Mouse (Mus musculus) T-cell, adult 2 months (primary cell): ENCODE data around the gene Rtkn2.
A peak's percentile ranks its signal among the peaks of the same experiment; 100 is the strongest.

Source experiments
- DNase-seq: peaks from one replicate; pipeline ENCODE4 v3.0.0; 2022; ENCODE audit warnings: low spot score

Gene Rtkn2

GRCm38 (mm10) chr10:67979401-67980157 lies at the start of gene Rtkn2:
Gene Rtkn2 (plus strand): TSS chr10:67979570.
- peak; percentile 87 for DNase-seq

- no peak for DNase-seq
These were observed 48.0 kb upstream of the Rtkn2 start for GRCm38 (mm10) chr10:67931328-67931727.

- DNase-seq, result no peak
These were observed 46.6 kb upstream of the Rtkn2 start for GRCm38 (mm10) chr10:67932780-67933179.

- DNase-seq, result no peak
These were observed 42.4 kb upstream of the Rtkn2 start for GRCm38 (mm10) chr10:67936944-67937343.

GRCm38 (mm10) chr10:67937775-67938174 lies 41.6 kb upstream of the Rtkn2 start:
- no peak for DNase-seq

GRCm38 (mm10) chr10:67939546-67939945 lies 39.8 kb upstream of the Rtkn2 start:
- DNase-seq, result no peak

- DNase-seq, result peak; percentile 31
These were observed 35.9 kb upstream of the Rtkn2 start for GRCm38 (mm10) chr10:67943513-67943912.

GRCm38 (mm10) chr10:67950059-67950748 lies 29.2 kb upstream of the Rtkn2 start:
- DNase-seq, result no peak

- no peak for DNase-seq
These were observed 27.7 kb upstream of the Rtkn2 start for GRCm38 (mm10) chr10:67951690-67952089.

- no peak for DNase-seq
These were observed 23.4 kb upstream of the Rtkn2 start for GRCm38 (mm10) chr10:67955982-67956381.

GRCm38 (mm10) chr10:67959982-67960381 lies 19.4 kb upstream of the Rtkn2 start:
- no peak for DNase-seq

- DNase-seq, result no peak
These were observed 16.9 kb upstream of the Rtkn2 start for GRCm38 (mm10) chr10:67962496-67962895.

GRCm38 (mm10) chr10:67964060-67964459 lies 15.3 kb upstream of the Rtkn2 start:
- no peak for DNase-seq

- no peak for DNase-seq
These were observed 14.0 kb upstream of the Rtkn2 start for GRCm38 (mm10) chr10:67965251-67965986.

- DNase-seq, result no peak
These were observed 13.3 kb upstream of the Rtkn2 start for GRCm38 (mm10) chr10:67966102-67966501.

- no peak for DNase-seq
These were observed 12.4 kb upstream of the Rtkn2 start for GRCm38 (mm10) chr10:67966983-67967382.

- no peak for DNase-seq
These were observed 8.1 kb upstream of the Rtkn2 start for GRCm38 (mm10) chr10:67971166-67971796.

GRCm38 (mm10) chr10:67977271-67977670 lies 2.1 kb upstream of the Rtkn2 start:
- peak; percentile 26 for DNase-seq

GRCm38 (mm10) chr10:67983776-67984175 lies 4.4 kb downstream of the Rtkn2 start:
- no peak for DNase-seq

GRCm38 (mm10) chr10:67984271-67984943 lies 5.0 kb downstream of the Rtkn2 start:
- peak; percentile 40 for DNase-seq

GRCm38 (mm10) chr10:67985100-67985499 lies 5.7 kb downstream of the Rtkn2 start:
- DNase-seq, result no peak

GRCm38 (mm10) chr10:67995356-67995755 lies 16.0 kb downstream of the Rtkn2 start:
- DNase-seq, result no peak
